Mouse (Mus musculus) spleen, adult 18-20 months (tissue): ENCODE measurements around the gene 1810009A15Rik.
"Not testable (repeated sequence)": the region's sequence is repeated elsewhere in the genome, so short reads cannot be mapped to it uniquely, and the experiment has no call there.

ENCODE experiments used
- DNase-seq, 2 experiments: peaks; one replicate each; pipeline ENCODE4 v3.0.0; 2022; ENCODE audit warnings: mixed read lengths in 2 of 2

Gene 1810009A15Rik

DNA sequence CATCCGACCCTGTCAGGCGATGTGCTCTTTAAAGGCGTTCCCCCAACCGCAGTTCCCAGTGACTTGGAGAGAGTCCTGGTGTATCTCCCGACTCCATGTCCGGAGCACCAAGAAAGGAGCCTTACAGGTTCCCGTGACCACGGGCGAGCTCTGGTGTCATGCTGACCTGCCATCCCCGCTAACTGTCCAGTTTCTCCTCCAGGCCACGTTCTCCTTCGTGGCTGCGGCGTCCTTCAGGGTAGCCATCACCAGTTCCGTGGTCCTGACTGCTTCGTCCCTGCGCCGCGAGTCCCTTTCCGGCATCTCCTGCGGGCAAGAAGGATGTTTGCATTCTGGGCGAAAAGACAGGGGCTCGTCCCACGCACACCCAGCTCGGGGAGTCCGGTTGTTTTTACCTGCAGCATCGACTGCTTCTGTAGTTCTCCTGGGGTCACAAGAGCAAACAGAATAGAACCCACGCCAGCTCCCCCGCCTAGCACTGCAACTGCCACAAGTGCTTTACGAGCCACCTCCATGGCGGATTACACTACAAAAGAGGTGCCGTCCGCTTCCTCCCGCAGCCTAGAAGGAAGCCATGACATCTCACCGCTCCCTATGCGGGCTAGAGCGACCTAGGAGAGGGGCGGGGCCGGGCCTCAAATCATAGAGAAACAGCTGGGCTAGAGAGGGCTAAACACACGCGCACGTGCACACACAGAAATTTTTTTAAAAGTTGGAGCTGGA is 8.2 kb upstream of the 1810009A15Rik start, which contains the start of gene Uqcc3:
Uqcc3 (minus strand) TSS at position 613 of the 723 bp plus-strand sequence.
- peak; percentile 80 to 88 for DNase-seq

DNA sequence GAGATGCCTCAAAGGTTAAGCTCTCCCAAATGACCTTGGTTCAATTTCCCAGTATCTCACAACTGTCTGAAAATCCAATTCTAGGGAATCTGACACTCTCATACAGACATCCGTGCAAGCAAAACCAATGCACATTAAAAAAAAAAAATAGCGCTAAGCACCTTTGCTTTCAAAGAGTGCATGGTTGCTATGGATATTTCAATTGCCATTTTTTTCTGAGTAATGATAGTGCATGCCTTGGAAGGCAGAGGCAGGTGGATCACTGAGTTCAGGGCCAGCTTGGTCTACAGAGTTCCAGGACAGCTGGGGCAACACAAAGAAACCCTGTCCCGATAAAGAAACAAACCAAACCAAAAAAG is 7.6 kb upstream of the 1810009A15Rik start:
- no peak for DNase-seq

DNA sequence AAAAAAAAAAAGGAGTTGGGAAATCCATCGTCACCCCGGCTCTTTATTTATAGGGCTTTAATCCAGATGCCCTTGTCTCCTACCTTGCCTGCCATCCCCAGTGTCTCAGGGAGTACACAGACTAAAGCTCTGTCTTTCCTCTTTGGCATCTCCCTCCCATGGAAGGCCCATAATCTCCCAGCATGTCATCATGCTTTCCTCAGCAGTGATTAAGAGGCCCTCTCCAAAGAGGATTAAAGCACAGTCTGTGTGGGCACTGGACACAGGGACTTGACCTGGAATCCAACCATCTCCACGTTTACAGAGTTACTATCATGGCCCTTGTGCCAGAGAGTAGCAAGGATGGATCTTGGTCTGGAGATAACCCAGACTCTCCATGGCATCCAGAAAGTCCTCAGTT is 5.0 kb upstream of the 1810009A15Rik start, which contains the start of the genes Lbhd1 and Gm49403:
Lbhd1 (plus strand) TSS at position 117 of the 400 bp plus-strand sequence.
Gm49403 (plus strand) TSS at position 315 of the 400 bp plus-strand sequence.
- DNase-seq: no peak

DNA sequence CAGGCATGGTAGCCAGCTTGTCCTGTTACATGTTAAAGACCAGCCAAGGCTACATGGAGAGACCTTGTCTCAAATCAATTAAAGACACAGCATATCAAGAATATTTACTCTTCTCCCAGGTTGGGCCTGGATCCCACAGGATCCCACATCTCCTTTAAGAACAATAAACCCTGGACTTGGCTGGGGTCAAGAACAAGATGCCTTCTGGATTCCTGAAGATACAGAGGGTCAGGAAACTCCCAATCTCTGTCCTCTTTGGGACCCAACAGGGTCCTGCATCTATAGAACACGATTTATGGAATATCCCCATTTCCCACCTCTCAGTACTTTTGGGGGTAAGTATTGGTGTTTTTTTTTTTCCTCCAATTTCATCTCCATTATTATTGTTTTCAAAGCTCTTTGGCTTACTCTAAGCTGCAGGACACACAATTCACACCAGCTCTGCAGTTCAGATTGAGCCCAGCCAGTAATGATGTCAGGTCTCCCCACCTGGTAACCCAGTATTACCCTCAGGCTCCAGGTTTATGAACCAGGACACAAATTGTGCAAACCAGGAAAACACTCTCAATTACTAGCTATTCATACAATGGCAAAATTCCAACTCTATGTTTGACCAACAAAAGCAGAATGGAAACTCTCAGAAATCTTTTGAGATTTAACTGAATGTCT is 1.6 kb upstream of the 1810009A15Rik start:
- no peak for DNase-seq

DNA sequence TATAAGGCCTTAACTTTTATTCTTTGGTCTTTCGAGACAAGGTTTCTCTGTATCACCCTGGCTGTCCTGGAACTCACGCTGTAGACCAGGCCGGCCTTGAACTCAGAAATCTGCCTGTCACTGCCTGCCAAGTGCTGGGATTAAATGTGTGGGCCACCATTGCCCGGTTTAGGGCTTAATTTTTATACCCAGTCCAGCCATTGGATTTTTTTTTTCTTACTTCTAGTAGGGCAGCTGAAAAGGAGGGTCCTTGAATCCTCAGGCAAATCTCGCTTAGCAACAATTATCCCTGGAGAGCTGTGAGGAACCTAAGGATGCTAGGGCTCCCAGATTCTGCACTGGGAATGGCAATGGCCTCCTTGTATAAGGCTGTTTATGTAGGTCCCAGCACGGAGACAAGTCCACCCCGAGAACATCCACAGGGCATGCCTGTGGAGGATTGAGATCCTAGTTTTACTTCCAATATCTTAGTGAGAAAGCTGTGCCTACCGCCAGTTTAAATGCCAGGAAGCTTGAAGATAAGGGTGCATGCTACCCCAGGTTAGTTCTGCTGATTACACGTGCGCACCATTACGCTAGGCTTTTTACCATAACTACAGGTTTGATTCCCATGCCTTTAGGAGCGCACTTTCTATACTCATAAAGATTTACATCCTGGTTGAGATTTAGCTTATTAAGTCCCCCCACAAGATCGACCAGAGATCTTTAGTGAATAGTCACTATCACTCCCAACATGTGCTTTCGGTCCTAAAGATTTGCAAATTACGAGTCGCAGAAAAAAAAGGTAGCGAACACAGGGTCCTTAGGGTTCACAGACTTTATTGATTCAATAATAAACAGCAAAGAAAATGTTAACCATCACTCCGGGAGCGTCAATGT is 829 bp upstream of the 1810009A15Rik start:
- DNase-seq: no peak

DNA sequence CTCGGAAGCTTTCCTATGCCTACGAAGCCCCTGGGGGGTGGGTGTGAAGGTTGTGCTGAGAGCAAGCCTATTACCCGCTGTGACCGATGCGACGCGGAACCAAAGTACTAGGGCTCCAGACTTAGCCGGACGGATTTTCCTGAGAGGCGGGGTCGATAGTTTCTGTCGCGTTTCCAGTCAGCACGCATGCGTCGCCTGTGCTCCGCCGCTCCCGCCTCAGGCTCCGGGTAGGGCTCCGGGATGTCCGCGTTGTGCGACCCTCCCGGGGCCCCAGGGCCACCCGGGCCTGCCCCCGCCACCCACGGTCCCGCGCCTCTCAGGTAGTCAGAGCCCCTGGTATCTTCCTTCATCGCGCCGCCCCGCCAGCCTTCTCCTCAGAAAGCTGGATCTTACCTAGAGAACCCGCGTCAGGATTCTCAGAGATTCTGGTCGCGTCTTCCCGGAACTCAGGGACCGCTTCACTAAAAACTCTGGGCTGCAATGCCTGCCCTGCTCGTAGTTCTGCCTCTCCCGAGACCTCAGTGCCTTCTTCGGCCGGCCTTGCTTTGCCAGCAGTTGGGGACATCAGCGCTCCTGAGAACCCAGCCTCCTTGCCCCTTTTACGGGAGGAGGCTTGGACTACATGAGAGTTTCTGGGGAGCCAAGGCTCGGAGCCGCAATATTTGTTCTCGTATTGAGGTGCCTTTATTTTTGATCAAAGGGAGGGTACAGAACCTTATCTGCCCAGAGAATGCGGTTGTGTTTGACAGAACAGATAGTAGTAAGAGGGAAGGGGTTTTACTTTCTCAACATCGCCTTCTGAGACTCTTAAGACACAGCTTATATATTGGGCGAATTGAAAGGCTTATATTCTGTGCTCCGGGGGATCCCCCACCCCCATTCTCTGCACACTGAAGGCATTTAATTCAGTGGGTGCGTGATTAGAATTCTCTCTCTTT is 4.4 kb downstream of the 1810009A15Rik start, which contains the start of gene Ints5:
Ints5 (plus strand) TSS at position 177 of the 938 bp plus-strand sequence.
- peak; percentile 66 to 81 for DNase-seq

DNA sequence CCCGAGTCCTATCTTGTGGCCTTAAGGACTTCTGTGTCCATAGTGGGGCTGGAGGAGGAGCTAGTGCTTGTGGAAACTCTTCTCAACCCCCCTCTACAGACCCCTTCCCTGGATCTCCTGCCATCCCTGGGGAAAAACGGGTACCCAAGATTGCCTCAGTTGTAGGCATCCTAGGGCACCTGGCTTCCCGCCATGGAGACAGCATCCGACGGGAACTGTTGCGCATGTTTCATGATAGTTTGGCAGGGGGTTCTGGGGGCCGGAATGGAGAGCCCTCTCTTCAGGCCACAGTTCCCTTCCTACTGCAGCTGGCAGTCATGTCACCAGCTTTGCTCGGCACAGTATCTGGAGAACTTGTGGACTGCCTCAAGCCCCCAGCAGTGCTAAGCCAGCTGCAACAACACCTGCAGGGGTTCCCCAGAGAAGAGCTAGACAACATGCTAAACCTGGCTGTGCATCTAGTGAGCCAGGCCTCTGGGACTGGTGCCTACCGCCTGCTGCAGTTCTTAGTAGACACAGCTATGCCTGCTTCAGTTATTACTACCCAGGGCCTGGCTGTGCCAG is 6.8 kb downstream of the 1810009A15Rik start:
- no peak for DNase-seq

DNA sequence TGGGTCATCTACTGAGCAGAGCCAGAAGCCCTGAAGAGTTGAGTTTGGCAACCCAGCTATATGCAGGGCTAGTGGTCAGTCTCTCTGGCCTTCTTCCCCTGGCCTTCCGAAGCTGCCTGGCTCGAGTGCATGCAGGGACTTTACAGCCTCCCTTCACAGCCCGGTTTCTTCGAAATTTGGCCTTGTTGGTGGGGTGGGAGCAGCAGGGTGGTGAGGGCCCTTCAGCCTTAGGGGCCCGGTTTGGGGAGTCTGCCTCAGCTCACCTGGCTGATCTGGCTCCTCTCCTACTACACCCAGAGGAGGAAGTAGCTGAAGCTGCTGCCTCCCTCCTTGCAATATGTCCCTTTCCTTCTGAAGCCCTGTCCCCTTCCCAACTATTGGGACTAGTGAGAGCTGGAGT is 7.6 kb downstream of the 1810009A15Rik start:
- DNase-seq: not testable (repeated sequence)

DNA sequence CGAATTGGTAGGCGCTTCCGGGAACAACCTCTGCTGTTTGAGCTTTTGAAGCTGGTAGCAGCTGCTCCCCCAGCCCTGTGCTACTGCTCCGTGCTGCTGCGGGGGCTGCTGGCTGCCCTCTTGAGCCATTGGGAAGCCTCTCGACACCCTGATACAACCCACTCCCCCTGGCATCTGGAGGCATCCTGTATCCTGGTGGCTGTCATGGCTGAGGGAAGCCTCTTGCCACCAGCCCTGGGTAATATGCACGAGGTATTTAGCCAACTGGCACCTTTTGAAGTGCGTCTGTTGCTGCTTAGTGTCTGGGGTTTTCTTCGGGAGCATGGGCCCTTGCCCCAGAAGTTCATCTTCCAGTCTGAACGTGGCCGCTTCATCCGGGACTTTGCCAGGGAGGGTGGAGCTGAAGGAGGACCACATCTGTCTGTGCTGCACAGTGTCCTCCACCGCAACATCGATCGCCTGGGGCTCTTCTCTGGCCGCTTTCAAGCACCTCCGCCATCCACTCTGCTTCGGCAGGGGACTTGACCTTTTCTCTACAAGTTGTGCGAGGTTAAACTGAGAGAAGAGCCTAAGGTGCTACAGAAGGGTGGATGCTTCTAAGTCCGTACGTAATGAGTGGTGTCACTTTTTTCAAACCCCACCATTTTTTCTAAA is 8.7 kb downstream of the 1810009A15Rik start:
- DNase-seq: not testable (repeated sequence)

DNA sequence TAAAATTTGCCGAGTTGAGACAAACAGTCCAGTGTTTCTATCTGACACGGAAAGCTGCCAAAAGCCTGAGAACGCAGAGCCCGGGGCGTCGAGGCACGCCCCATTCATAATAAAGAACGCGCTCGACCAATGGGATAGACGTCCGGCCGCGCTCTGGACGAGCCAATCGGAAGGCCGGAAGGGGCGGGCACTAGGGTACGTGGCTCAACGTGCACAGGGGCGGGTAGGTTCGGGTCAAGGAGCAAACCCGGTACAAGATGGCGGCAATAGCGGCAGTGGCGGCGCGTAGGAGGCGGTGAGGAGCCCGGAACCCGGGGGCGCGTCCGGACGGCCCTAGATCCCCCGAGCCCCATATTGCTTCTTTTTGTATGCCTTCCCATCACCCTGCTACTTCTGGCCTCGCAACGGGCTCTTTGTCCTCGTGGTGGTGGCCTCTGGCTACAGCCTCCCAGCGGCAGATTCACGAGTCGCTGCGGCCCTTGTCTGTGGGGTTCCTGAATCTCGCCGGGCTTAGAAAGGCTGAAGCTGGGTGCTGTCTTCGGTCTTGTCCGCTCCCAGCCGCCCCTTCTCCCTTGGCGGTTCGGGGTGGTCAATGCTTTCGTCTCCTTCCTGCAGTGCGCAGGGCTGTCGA is 9.3 kb downstream of the 1810009A15Rik start, which contains the start of gene Ganab:
Ganab (plus strand) TSS at position 207 of the 631 bp plus-strand sequence.
- DNase-seq: peak; percentile 90

DNA sequence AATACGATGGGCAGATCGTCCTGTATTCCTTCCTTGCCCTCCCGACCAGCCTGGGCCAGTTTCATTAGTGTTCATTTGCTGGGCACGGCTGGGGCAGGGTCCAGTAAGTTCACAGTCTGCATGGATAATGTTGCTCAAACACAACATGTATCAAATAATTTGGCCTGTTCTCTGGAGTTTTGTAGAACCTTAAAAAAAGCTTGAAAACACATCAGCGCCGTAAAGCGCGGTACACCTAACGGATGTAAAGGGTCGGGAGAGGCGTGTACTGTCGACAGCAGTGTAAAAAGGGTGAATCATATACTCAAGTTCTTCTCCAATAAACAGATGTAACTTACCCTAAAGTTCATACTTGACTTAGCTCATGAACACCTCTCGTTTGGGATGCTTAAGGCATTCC is 9.9 kb downstream of the 1810009A15Rik start:
- no peak for DNase-seq

DNA sequence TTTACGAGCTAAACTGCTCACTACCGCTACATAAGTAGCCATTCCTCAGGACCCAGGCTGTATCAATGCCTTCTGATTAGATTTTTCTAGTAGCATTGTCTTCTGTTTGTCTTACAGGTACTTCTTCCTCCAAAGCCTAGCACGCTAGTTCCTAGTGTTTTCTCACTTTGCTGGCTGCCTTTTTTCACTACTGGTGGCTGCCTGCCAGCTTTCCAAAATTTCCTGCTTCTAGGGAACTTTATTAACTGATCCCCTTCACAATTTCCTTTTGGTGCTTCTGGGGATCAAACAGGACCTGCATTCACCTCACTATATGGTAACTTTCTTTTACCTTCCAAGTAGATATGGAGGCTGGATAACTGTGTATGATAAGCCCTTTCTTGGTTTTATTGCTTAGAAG is 10.4 kb downstream of the 1810009A15Rik start:
- no peak for DNase-seq

DNA sequence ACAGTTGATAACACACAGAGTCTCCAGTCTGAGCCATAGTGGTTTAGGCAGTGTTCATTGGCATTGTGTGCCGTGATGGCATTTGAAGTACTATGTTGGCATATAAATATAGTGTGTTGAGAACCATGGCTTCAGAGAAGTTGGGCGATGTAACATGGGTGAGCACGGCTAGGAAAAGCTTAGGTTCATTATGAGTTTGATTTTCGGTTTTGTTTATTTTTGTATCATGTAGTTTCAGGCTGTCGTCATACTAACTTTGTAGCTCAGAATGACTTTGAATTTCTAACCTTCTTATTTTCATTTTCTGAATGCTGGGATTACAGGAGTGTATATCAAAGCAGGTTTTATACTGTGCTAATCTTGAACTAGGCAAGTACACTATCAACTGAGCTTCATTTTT is 14.8 kb downstream of the 1810009A15Rik start:
- DNase-seq: no peak

DNA sequence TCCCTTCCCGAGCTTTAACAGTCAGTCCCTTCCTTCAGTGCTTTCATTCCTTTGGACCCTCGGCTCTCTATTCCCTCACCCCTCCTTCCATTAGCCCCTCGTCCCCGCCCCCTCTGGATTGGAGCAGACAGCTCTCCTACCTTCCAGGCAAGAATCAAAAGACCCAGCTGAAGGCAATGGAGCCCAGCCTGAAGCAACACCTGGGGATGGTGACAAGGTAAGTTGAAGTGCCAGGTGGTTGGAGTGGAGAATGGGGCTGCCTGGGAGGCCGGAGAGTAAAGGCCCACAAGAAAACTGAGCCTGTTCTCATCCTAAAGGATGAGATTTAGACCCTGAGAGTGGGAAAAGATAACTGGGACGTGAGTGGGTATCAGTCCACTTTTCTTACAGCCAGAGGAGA is 19.9 kb downstream of the 1810009A15Rik start:
- DNase-seq: no peak

DNA sequence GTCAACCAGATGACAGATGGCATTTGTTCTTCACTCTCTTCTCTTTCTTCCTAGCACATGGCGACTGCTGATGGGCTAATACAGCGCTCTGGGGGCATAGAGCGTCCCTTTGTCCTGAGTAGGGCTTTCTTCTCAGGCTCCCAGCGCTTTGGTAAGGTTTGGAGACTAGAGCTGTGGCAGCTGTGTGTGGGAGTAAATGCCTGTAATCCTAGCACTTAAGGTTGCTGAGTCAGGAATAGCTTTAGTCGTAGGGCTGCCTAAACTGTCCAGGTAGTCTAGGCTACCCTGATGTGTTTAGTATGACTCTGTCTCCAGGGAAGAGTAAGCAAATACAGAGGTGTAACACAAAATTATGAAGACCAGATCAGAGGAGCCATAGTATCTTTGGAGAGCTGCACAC is 23.2 kb downstream of the 1810009A15Rik start:
- no peak for DNase-seq

DNA sequence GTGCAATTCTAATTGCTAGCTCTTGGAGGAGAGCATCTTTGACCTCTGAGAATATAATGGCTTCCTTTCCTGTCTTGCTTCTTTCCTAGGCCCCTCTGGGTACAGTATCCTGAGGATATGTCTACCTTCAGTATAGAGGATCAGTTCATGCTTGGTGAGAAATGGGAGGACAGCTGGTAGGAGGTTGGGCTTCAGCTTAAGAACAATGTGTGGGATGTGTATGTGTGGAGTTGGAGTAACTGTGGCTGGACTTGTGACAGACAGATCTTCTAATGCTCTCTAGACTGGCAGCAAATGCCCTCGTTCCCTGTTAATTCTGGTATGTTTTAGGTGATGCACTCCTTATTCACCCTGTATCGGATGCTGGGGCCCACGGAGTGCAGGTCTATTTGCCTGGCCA is 25.6 kb downstream of the 1810009A15Rik start:
- DNase-seq: no peak

DNA sequence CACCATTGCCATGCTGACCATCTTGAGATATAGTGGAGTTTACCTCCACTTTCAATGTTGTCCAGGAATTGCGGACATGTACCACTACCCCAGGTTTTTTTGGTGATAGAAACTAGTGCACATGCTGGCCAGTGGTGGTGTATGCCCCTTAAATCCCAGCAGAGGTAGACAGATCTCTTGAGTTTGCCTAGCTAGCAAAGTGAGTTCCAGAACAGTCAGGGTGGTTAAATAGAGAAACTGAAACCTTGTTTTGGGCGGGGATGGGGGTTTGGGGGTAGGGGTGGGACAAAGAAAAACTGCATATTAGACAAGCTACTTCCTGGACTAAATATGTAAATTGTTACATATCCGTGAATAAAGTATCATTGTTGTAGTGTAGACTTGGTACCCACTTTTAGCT is 30.3 kb downstream of the 1810009A15Rik start:
- no peak for DNase-seq

DNA sequence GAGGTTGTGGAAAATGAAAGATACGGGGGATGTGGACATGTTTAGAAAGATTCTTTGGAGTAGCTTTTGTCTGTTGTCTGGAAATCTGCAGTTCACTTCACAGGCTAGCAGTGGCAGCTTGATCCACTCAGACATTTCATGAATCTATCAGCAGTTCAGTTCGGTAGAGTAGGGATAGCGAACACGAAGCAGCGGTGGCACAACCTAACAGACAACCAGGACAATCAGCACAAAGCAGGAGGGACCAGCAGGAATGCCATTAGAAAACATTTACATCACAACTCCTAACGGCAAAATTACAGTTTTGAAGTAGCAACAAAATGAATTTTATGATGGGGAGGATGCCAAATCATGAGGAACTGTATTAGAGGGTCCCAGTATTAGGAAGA is 31.0 kb downstream of the 1810009A15Rik start:
- no peak for DNase-seq

DNA sequence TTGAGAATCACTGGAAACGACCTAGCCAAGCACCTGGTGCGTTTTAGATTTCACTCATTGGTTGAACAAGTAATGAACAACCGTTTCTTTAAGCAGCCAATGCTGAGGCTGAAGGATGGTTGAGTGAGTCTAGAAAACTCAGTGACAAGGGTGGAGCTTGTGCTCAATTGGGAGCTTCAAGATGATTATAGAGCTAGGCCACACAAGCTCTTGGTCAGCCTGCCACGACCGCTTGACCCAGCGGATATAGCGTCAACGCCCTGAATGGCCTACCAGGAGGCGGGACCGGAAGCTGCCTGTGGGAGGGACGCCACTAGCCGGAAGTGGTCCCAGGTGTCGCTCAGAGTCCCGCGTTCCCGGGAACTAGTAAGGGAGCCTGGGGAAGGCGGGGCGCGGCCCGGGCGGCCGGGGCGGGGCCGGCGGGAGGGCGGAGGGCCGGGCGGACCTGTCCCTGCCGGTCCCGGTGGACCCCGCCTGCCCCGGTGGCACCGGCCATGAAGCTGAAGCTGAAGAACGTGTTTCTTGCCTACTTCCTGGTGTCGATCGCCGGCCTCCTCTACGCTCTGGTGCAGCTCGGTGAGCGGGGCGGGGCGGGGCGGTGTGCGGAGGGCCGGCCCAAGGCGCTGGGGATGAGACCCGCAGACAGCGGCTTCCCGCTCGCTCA is 31.6 kb downstream of the 1810009A15Rik start, which contains the start of gene B3gat3:
B3gat3 (plus strand) TSS at position 302 of the 664 bp plus-strand sequence.
- DNase-seq: peak; percentile 82 to 86

DNA sequence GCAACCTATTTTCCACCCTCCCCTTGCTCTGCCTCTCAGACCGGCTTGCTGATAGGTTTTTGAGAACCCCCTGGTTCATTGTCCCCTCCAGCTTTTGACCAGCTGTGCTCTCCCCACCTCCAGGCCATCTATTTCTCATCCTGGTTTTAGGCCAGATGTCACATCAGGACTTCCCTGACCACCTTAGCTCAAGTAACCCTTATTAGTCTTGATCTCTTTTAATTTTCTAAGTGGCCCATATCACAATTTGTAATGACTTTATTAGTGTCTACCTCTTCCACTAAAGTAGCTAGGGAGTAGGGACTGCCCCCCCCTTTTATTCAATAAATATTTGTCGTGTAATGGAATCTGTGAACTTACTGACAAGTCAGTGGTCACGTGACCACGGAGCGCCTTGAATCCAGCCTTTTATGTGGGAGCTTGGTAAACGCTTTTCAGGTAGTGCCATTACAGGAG is 32.2 kb downstream of the 1810009A15Rik start:
- no peak for DNase-seq
